Mouse (Mus musculus) neural tube, embryonic 15.5 days (tissue): ENCODE measurements around the gene Lsm14a. TPM values are rescaled to one million over a fixed set of nuclear protein-coding genes. Genes with fewer than 3 reads are reported as not detected.

Source experiments
- ATAC-seq: fragments of 200-750 bp; cut with Nextera tagmentation; 2 replicates; pipeline ENCODE4 v1.8.0; 2017; ENCODE audit warnings: mild to moderate bottlenecking, moderate TSS enrichment, moderate library complexity; ENCODE audit not compliant: low FRiP score
- H3K27ac ChIP-seq: fragments of 300-500 bp; sonication (generic); replicated peaks from 2 replicates; pipeline ENCODE4 v1.5.1; 2015; ENCODE audit warnings: mild to moderate bottlenecking, inconsistent platforms
- H3K27me3 ChIP-seq: fragments of 300-500 bp; sonication (generic); replicated peaks from 2 replicates; pipeline ENCODE4 v1.6.1; 2015; ENCODE audit warnings: inconsistent platforms
- H3K36me3 ChIP-seq: fragments of 300-500 bp; sonication (generic); 2 replicates; pipeline ENCODE4 v1.6.1; 2015; ENCODE audit warnings: inconsistent platforms
- H3K4me1 ChIP-seq: fragments of 300-500 bp; sonication (generic); 2 replicates; pipeline ENCODE4 v1.6.1; 2015; ENCODE audit warnings: inconsistent platforms
- H3K4me2 ChIP-seq: fragments of 300-500 bp; sonication (generic); 2 replicates; pipeline ENCODE4 v1.6.1; 2015; ENCODE audit warnings: inconsistent platforms, mild to moderate bottlenecking, moderate library complexity
- H3K4me3 ChIP-seq: fragments of 300-500 bp; sonication (generic); replicated peaks from 2 replicates; pipeline ENCODE4 v1.5.1; 2015; ENCODE audit warnings: mild to moderate bottlenecking, inconsistent platforms
- H3K9ac ChIP-seq: fragments of 300-500 bp; sonication (generic); replicated peaks from 2 replicates; pipeline ENCODE4 v1.6.1; 2015; ENCODE audit warnings: mild to moderate bottlenecking, inconsistent platforms
- H3K9me3 ChIP-seq: fragments of 300-500 bp; sonication (generic); replicated peaks from 2 replicates; pipeline ENCODE4 v1.6.1; 2016; ENCODE audit warnings: inconsistent platforms
- WGBS: fragments of 180-500 bp; shearing (Covaris S2); methylation state at CpG from one replicate; pipeline ENCODE4 v1.1.7; 2015; ENCODE audit warnings: mixed read lengths; 5-methylcytosine and 5-hydroxymethylcytosine counted together
- polyA plus RNA-seq: library from polyadenylated mRNA; unstranded; fragments of >200 nt; fragmentation: Nextera tagmentation; extraction: Ambion mirVana; gene quantifications from 2 replicates; pipeline ENCODE4 v1.2.1, GENCODE M21; 2015

The Lsm14a gene
- polyA plus RNA-seq, 1 experiment from 2014 or later = 47.5 TPM

DNA sequence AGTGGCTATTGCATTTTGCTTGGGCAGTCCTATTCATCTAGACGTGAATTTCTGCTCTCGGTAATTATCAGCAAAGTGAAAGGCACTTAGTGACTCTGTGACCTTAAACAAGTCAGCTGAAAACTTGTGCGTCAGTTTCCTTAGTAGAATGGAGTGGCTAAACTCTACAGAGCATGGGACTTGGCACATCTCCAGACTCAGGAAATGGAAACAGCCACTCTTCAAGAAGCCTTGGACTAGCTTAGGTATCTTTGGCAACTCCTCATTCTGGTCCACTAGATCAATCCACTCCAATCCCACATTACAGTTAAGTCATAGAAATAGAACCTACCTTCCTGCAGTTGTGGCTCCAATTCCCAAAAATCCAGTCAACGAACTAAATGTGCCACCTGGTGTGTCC lies 87.7 kb downstream of the Lsm14a start:
- no peak overlapping the region for H3K4me3 ChIP-seq
- no peak overlapping the region for H3K27ac ChIP-seq
- peaks cover 5% of the 10 kb centered on the region; the same call in 1 of the 2 replicates for H3K4me1 ChIP-seq
- 60% methylated on average over 4 of the region's 4 CpGs for WGBS
- peaks cover 3% of the 10 kb centered on the region; the same call in 1 of the 2 replicates for H3K36me3 ChIP-seq
- H3K9me3 ChIP-seq = no peaks in the 10 kb centered on the region
- ATAC-seq = no peak
- no peaks in the 10 kb centered on the region for H3K27me3 ChIP-seq
- no peak overlapping the region for H3K9ac ChIP-seq
- no peak overlapping the region for H3K4me2 ChIP-seq

DNA sequence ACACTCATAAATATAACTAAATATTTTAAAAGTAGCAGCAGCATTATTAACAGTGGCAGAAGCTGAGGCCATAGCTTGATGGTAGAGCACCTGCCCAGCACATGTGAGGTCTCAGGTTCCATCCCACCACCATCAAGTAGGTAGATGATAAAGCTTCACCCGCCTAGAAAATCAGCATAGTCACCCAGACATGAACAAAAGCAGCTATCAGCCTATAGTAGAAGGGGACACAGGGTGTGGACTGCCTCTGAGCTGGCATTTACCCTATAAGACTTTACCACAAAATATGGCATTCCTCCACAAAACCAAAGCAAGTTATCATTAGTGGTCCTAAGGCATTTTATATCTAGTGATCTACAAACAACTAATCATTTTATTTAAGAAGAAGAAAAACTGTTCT lies 90.5 kb downstream of the Lsm14a start:
- H3K4me2 ChIP-seq = no peak overlapping the region
- no peak overlapping the region for H3K27ac ChIP-seq
- H3K9ac ChIP-seq = no peak overlapping the region
- ATAC-seq = no peak
- H3K36me3 ChIP-seq = peaks cover 3% of the 10 kb centered on the region; the same call in 1 of the 2 replicates
- no peaks in the 10 kb centered on the region for H3K27me3 ChIP-seq
- WGBS = 91% methylated on average over 1 of the region's 1 CpGs
- H3K9me3 ChIP-seq = no peaks in the 10 kb centered on the region
- no peak overlapping the region for H3K4me3 ChIP-seq
- 0 out of 2 replicates have a peak, but pooled peaks cover 5% of the 10 kb centered on the region for H3K4me1 ChIP-seq

DNA sequence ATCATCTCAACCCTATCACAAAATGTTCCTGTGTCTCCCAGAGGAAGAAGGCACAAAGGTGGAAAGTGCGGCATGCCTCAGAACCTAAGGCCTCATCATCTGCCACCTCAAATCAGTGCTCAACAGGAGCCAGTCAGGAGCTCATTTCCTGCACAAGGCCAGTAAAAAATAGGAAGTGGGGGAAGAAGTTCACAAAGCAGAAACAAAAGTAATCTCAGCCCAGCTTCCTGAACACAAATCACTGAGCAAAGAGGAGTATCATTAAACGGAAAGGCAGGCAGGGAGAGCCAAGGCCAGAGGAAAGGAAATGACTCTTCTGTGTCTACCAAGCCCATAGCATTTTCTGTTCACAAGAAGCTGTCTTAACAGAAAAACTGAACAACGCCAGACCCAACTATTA lies 91.2 kb downstream of the Lsm14a start:
- H3K4me1 ChIP-seq = 0 out of 2 replicates have a peak, but pooled peaks cover 5% of the 10 kb centered on the region
- no peak overlapping the region for H3K27ac ChIP-seq
- peaks cover 3% of the 10 kb centered on the region; the same call in 1 of the 2 replicates for H3K36me3 ChIP-seq
- H3K4me2 ChIP-seq = no peak overlapping the region
- H3K9me3 ChIP-seq = no peaks in the 10 kb centered on the region
- ATAC-seq = no peak
- 90% methylated on average over 3 of the region's 3 CpGs for WGBS
- H3K9ac ChIP-seq = no peak overlapping the region
- no peaks in the 10 kb centered on the region for H3K27me3 ChIP-seq
- no peak overlapping the region for H3K4me3 ChIP-seq

GRCm38 (mm10) chr7:34298818-34299217 lies 94.3 kb downstream of the Lsm14a start:
- no peaks in the 10 kb centered on the region for H3K4me1 ChIP-seq
- H3K36me3 ChIP-seq = peaks cover 3% of the 10 kb centered on the region; the same call in 1 of the 2 replicates
- H3K4me2 ChIP-seq = no peak overlapping the region
- 88% methylated on average over 2 of the region's 2 CpGs for whole genome bisulfite sequencing
- no peak for ATAC-seq
- H3K9me3 ChIP-seq = no peaks in the 10 kb centered on the region
- no peak overlapping the region for H3K4me3 ChIP-seq
- no peak overlapping the region for H3K9ac ChIP-seq
- H3K27me3 ChIP-seq = no peaks in the 10 kb centered on the region
- H3K27ac ChIP-seq = no peak overlapping the region

- no peak overlapping the region for H3K9ac ChIP-seq
- no peaks in the 10 kb centered on the region for H3K36me3 ChIP-seq
- no peaks in the 10 kb centered on the region for H3K27me3 ChIP-seq
- no peaks in the 10 kb centered on the region for H3K9me3 ChIP-seq
- no peak overlapping the region for H3K4me2 ChIP-seq
- H3K4me3 ChIP-seq = no peak overlapping the region
- WGBS = 93% methylated on average over 3 of the region's 3 CpGs
- H3K4me1 ChIP-seq = no peaks in the 10 kb centered on the region
- H3K27ac ChIP-seq = no peak overlapping the region
- ATAC-seq = no peak
Measured at GRCm38 (mm10) chr7:34296124-34296523, 97.0 kb downstream of the Lsm14a start.

Other genes starting within 250 kb of the Lsm14a start
- gene Uba2, start 223.7 kb downstream of the Lsm14a start, polyA plus RNA-seq = 157 and 172 TPM in 2 replicates
- gene Pdcd2l, start 196.7 kb downstream of the Lsm14a start, polyA plus RNA-seq = 72.2 and 89.5 TPM in 2 replicates
- gene Gpi1, start 163.0 kb downstream of the Lsm14a start, polyA plus RNA-seq = 326 and 346 TPM in 2 replicates
- not detected in 2 replicates for gene Gm6096, start 142.3 kb downstream of the Lsm14a start, polyA plus RNA-seq
- 30.1 and 30.8 TPM in 2 replicates for gene 4931406P16Rik, start 79.8 kb downstream of the Lsm14a start, polyA plus RNA-seq